Mouse (Mus musculus) cerebellum, adult 8-10 months (tissue): ENCODE results near the gene Tada3.
"Not testable (repeated sequence)": the region's sequence is repeated elsewhere in the genome, so short reads cannot be mapped to it uniquely, and the experiment has no call there.

Source experiments
- DNase-seq: peaks from one replicate; pipeline ENCODE4 v3.0.0; 2022

Gene Tada3

GRCm38 (mm10) chr6:113341574-113341973, 36.1 kb downstream of the Tada3 start:
- DNase-seq, result no peak

GRCm38 (mm10) chr6:113336852-113337620, 40.6 kb downstream of the Tada3 start:
- no peak for DNase-seq

GRCm38 (mm10) chr6:113334216-113334615, 43.5 kb downstream of the Tada3 start:
- no peak for DNase-seq

GRCm38 (mm10) chr6:113333137-113333950, 44.3 kb downstream of the Tada3 start:
- DNase-seq, result no peak

- DNase-seq, result not testable (repeated sequence)
Measured at GRCm38 (mm10) chr6:113332734-113333133, 44.9 kb downstream of the Tada3 start.

- no peak for DNase-seq
Measured at GRCm38 (mm10) chr6:113331721-113332120, 46.0 kb downstream of the Tada3 start.

GRCm38 (mm10) chr6:113330547-113330946, 47.1 kb downstream of the Tada3 start:
- DNase-seq, result no peak

GRCm38 (mm10) chr6:113329396-113329795, 48.3 kb downstream of the Tada3 start:
- DNase-seq, result no peak

- DNase-seq, result peak; percentile 96
Measured at GRCm38 (mm10) chr6:113326533-113327315, 51.0 kb downstream of the Tada3 start, which contains the start of gene Ogg1. Ogg1 (plus strand) TSS chr6:113326972.
